Mouse (Mus musculus): ENCODE measurements around the gene Abcd3. TPM values are rescaled to one million over a fixed set of nuclear protein-coding genes. Genes with fewer than 3 reads are reported as not detected.
A peak's percentile ranks its signal among the peaks of the same experiment; 100 is the strongest.

The Abcd3 gene
- polyA plus RNA-seq, 1 experiment from 2014 or later, result 90.5 TPM

- Histone ChIP-seq H3K9ac (ENCODE audit: low read length) (no peak overlapping the region), H3K27me3 (ENCODE audit: control insufficient read depth, insufficient read depth, low read length) (no peaks in the 10 kb centered on the region), H3K4me2 (ENCODE audit: low read depth, low read length) (no peak overlapping the region), H3K4me1 (ENCODE audit: control insufficient read depth, insufficient read depth, low read length) (peaks cover 3% of the 10 kb centered on the region), H3K4me3 (replicated peaks; ENCODE audit: low read length) (no peak overlapping the region), H3K27ac (ENCODE audit: low read length) (no peak overlapping the region), H3K36me3 (ENCODE audit: control insufficient read depth, insufficient read depth, low read length) (no peaks in the 10 kb centered on the region), H3K9me3 (replicated peaks; ENCODE audit: control insufficient read depth, low read length) (no peaks in the 10 kb centered on the region)
- 81% methylated on average over 5 of the region's 5 CpGs for WGBS
- ATAC-seq (ENCODE audit: insufficient read depth, low FRiP score), result no peak
Observed at GRCm38 (mm10) chr3:121822643-121823042, 7.5 kb upstream of the Abcd3 start.

- H3K4me2 ChIP-seq (ENCODE audit: low read depth, low read length), result no peak overlapping the region
- H3K9me3 ChIP-seq (replicated peaks; ENCODE audit: control insufficient read depth, low read length), result no peaks in the 10 kb centered on the region
- H3K9ac ChIP-seq (ENCODE audit: low read length), result no peak overlapping the region
- 54% methylated on average over 8 of the region's 8 CpGs for WGBS
- no peaks in the 10 kb centered on the region for H3K27me3 ChIP-seq (ENCODE audit: control insufficient read depth, insufficient read depth, low read length)
- ATAC-seq (ENCODE audit: insufficient read depth, low FRiP score), result peak; percentile 56; the same call in 1 of the 2 replicates
- H3K4me3 ChIP-seq (replicated peaks; ENCODE audit: low read length), result no peak overlapping the region
- peaks cover 3% of the 10 kb centered on the region for H3K4me1 ChIP-seq (ENCODE audit: control insufficient read depth, insufficient read depth, low read length)
- no peaks in the 10 kb centered on the region for H3K36me3 ChIP-seq (ENCODE audit: control insufficient read depth, insufficient read depth, low read length)
- H3K27ac ChIP-seq (ENCODE audit: low read length), result peak overlapping the region; percentile 36; the same call in 1 of the 2 replicates
Observed at GRCm38 (mm10) chr3:121821559-121822143, 6.5 kb upstream of the Abcd3 start.

GRCm38 (mm10) chr3:121819693-121820200 is 4.6 kb upstream of the Abcd3 start:
- Histone ChIP-seq H3K9me3 (replicated peaks; ENCODE audit: control insufficient read depth, low read length) (no peaks in the 10 kb centered on the region), H3K27me3 (ENCODE audit: control insufficient read depth, insufficient read depth, low read length) (no peaks in the 10 kb centered on the region), H3K36me3 (ENCODE audit: control insufficient read depth, insufficient read depth, low read length) (no peaks in the 10 kb centered on the region), H3K27ac (ENCODE audit: low read length) (peak overlapping the region; percentile 82), H3K4me2 (ENCODE audit: low read depth, low read length) (no peak overlapping the region), H3K4me1 (ENCODE audit: control insufficient read depth, insufficient read depth, low read length) (peaks cover 9% of the 10 kb centered on the region), H3K9ac (ENCODE audit: low read length) (no peak overlapping the region), H3K4me3 (replicated peaks; ENCODE audit: low read length) (no peak overlapping the region)
- no peak for ATAC-seq (ENCODE audit: insufficient read depth, low FRiP score)
- 63% methylated on average over 3 of the region's 3 CpGs for WGBS

- H3K27me3 ChIP-seq (ENCODE audit: control insufficient read depth, insufficient read depth, low read length), result no peaks in the 10 kb centered on the region
- no peak overlapping the region for H3K9ac ChIP-seq (ENCODE audit: low read length)
- H3K36me3 ChIP-seq (ENCODE audit: control insufficient read depth, insufficient read depth, low read length), result no peaks in the 10 kb centered on the region
- H3K9me3 ChIP-seq (replicated peaks; ENCODE audit: control insufficient read depth, low read length), result no peaks in the 10 kb centered on the region
- peaks cover 9% of the 10 kb centered on the region for H3K4me1 ChIP-seq (ENCODE audit: control insufficient read depth, insufficient read depth, low read length)
- ATAC-seq (ENCODE audit: insufficient read depth, low FRiP score), result no peak
- H3K27ac ChIP-seq (ENCODE audit: low read length), result peak overlapping the region; percentile 82
- 69% methylated on average over 10 of the region's 10 CpGs for WGBS
- no peak overlapping the region for H3K4me3 ChIP-seq (replicated peaks; ENCODE audit: low read length)
- H3K4me2 ChIP-seq (ENCODE audit: low read depth, low read length), result no peak overlapping the region
Observed at GRCm38 (mm10) chr3:121818736-121819396, 3.8 kb upstream of the Abcd3 start.

- Histone ChIP-seq H3K4me1 (ENCODE audit: control insufficient read depth, insufficient read depth, low read length) (peaks cover 16% of the 10 kb centered on the region), H3K27me3 (ENCODE audit: control insufficient read depth, insufficient read depth, low read length) (no peaks in the 10 kb centered on the region), H3K9ac (ENCODE audit: low read length) (peak overlapping the region; percentile 97), H3K9me3 (replicated peaks; ENCODE audit: control insufficient read depth, low read length) (no peaks in the 10 kb centered on the region), H3K4me3 (replicated peaks; ENCODE audit: low read length) (peak overlapping the region; percentile 92), H3K36me3 (ENCODE audit: control insufficient read depth, insufficient read depth, low read length) (no peaks in the 10 kb centered on the region), H3K27ac (ENCODE audit: low read length) (peak overlapping the region; percentile 99), H3K4me2 (ENCODE audit: low read depth, low read length) (peak overlapping the region; percentile 70)
- ATAC-seq (ENCODE audit: insufficient read depth, low FRiP score), result no peak
- WGBS, result 8% methylated on average over 16 of the region's 16 CpGs
Observed at GRCm38 (mm10) chr3:121815549-121816235, 590 bp upstream of the Abcd3 start.

- Histone ChIP-seq H3K9ac (ENCODE audit: low read length) (peak overlapping the region; percentile 97), H3K9me3 (replicated peaks; ENCODE audit: control insufficient read depth, low read length) (no peaks in the 10 kb centered on the region), H3K27me3 (ENCODE audit: control insufficient read depth, insufficient read depth, low read length) (no peaks in the 10 kb centered on the region), H3K4me1 (ENCODE audit: control insufficient read depth, insufficient read depth, low read length) (peaks cover 17% of the 10 kb centered on the region), H3K4me3 (replicated peaks; ENCODE audit: low read length) (peak overlapping the region; percentile 92), H3K4me2 (ENCODE audit: low read depth, low read length) (peak overlapping the region; percentile 70), H3K27ac (ENCODE audit: low read length) (peak overlapping the region; percentile 99), H3K36me3 (ENCODE audit: control insufficient read depth, insufficient read depth, low read length) (no peaks in the 10 kb centered on the region)
- ATAC-seq (ENCODE audit: insufficient read depth, low FRiP score), result no peak; the same call in 1 of the 2 replicates
- WGBS, result under 1% methylated on average over 24 of the region's 28 CpGs
Observed at GRCm38 (mm10) chr3:121814413-121814864, 663 bp downstream of the Abcd3 start.

- no peak for ATAC-seq (ENCODE audit: insufficient read depth, low FRiP score)
- Histone ChIP-seq H3K9ac (ENCODE audit: low read length) (no peak overlapping the region), H3K4me3 (replicated peaks; ENCODE audit: low read length) (peak overlapping the region; percentile 92), H3K27me3 (ENCODE audit: control insufficient read depth, insufficient read depth, low read length) (no peaks in the 10 kb centered on the region), H3K4me1 (ENCODE audit: control insufficient read depth, insufficient read depth, low read length) (peaks cover 17% of the 10 kb centered on the region), H3K4me2 (ENCODE audit: low read depth, low read length) (peak overlapping the region; percentile 70), H3K36me3 (ENCODE audit: control insufficient read depth, insufficient read depth, low read length) (no peaks in the 10 kb centered on the region), H3K27ac (ENCODE audit: low read length) (no peak overlapping the region), H3K9me3 (replicated peaks; ENCODE audit: control insufficient read depth, low read length) (no peaks in the 10 kb centered on the region)
- WGBS, result 57% methylated on average over 5 of the region's 5 CpGs
Observed at GRCm38 (mm10) chr3:121813834-121814233, 1.3 kb downstream of the Abcd3 start.

- 76% methylated on average over 3 of the region's 3 CpGs for WGBS
- Histone ChIP-seq H3K4me1 (ENCODE audit: control insufficient read depth, insufficient read depth, low read length) (peaks cover 11% of the 10 kb centered on the region; the same call in 1 of the 2 replicates), H3K27ac (ENCODE audit: low read length) (no peak overlapping the region), H3K9me3 (replicated peaks; ENCODE audit: control insufficient read depth, low read length) (no peaks in the 10 kb centered on the region), H3K36me3 (ENCODE audit: control insufficient read depth, insufficient read depth, low read length) (no peaks in the 10 kb centered on the region), H3K27me3 (ENCODE audit: control insufficient read depth, insufficient read depth, low read length) (no peaks in the 10 kb centered on the region), H3K4me3 (replicated peaks; ENCODE audit: low read length) (no peak overlapping the region), H3K4me2 (ENCODE audit: low read depth, low read length) (no peak overlapping the region), H3K9ac (ENCODE audit: low read length) (no peak overlapping the region)
- ATAC-seq (ENCODE audit: insufficient read depth, low FRiP score), result no peak
Observed at GRCm38 (mm10) chr3:121808246-121808645, 6.9 kb downstream of the Abcd3 start.

GRCm38 (mm10) chr3:121794214-121794613 is 20.9 kb downstream of the Abcd3 start:
- no peaks in the 10 kb centered on the region for H3K4me1 ChIP-seq (ENCODE audit: control insufficient read depth, insufficient read depth, low read length)
- H3K4me2 ChIP-seq (ENCODE audit: low read depth, low read length), result no peak overlapping the region
- no peaks in the 10 kb centered on the region for H3K27me3 ChIP-seq (ENCODE audit: control insufficient read depth, insufficient read depth, low read length)
- H3K9me3 ChIP-seq (replicated peaks; ENCODE audit: control insufficient read depth, low read length), result no peaks in the 10 kb centered on the region
- no peak for ATAC-seq (ENCODE audit: insufficient read depth, low FRiP score)
- WGBS, result 50% methylated on average over 2 of the region's 2 CpGs
- no peak overlapping the region for H3K4me3 ChIP-seq (replicated peaks; ENCODE audit: low read length)
- H3K9ac ChIP-seq (ENCODE audit: low read length), result no peak overlapping the region
- H3K36me3 ChIP-seq (ENCODE audit: control insufficient read depth, insufficient read depth, low read length), result no peaks in the 10 kb centered on the region
- H3K27ac ChIP-seq (ENCODE audit: low read length), result no peak overlapping the region
